Mouse (Mus musculus) retina, postnatal 7 days (tissue): Measurements from ENCODE around the gene Lcn12.

ENCODE experiments used
- DNase-seq: peaks from one replicate; pipeline ENCODE4 v3.0.0-alpha.2; 2012; ENCODE audit warnings: low read depth, low spot score

The Lcn12 gene

GRCm38 (mm10) chr2:25496462-25496861, 2.8 kb upstream of the Lcn12 start:
- DNase-seq: peak; percentile 36

- DNase-seq: no peak
These were observed 723 bp downstream of the Lcn12 start for GRCm38 (mm10) chr2:25492988-25493387.

- DNase-seq: no peak
These were observed 5.0 kb downstream of the Lcn12 start for GRCm38 (mm10) chr2:25488671-25489068.

- DNase-seq: no peak
These were observed 5.6 kb downstream of the Lcn12 start for GRCm38 (mm10) chr2:25487965-25488670.

GRCm38 (mm10) chr2:25484901-25485647, 8.6 kb downstream of the Lcn12 start:
- DNase-seq: peak; percentile 32

GRCm38 (mm10) chr2:25482969-25483368, 10.7 kb downstream of the Lcn12 start:
- DNase-seq: peak; percentile 37

- DNase-seq: no peak
These were observed 13.2 kb downstream of the Lcn12 start for GRCm38 (mm10) chr2:25480541-25480940.

- DNase-seq: no peak
These were observed 14.0 kb downstream of the Lcn12 start for GRCm38 (mm10) chr2:25479551-25480311.

GRCm38 (mm10) chr2:25477967-25478675, 15.6 kb downstream of the Lcn12 start:
- DNase-seq: no peak

GRCm38 (mm10) chr2:25477541-25477940, 16.2 kb downstream of the Lcn12 start:
- no peak for DNase-seq

GRCm38 (mm10) chr2:25472550-25472949, 21.2 kb downstream of the Lcn12 start:
- DNase-seq: no peak

- no peak for DNase-seq
These were observed 23.7 kb downstream of the Lcn12 start, which contains the start of gene Ptgds for GRCm38 (mm10) chr2:25469969-25470368. Gene Ptgds, minus strand, starts transcription at chr2:25470046.

GRCm38 (mm10) chr2:25468962-25469915, 24.5 kb downstream of the Lcn12 start:
- DNase-seq: no peak

- DNase-seq: peak; percentile 57
These were observed 26.0 kb downstream of the Lcn12 start for GRCm38 (mm10) chr2:25467606-25468303.

- DNase-seq: peak; percentile 50
These were observed 27.7 kb downstream of the Lcn12 start for GRCm38 (mm10) chr2:25465816-25466635.

- DNase-seq: no peak
These were observed 28.5 kb downstream of the Lcn12 start for GRCm38 (mm10) chr2:25465256-25465655.

- no peak for DNase-seq
These were observed 30.1 kb downstream of the Lcn12 start for GRCm38 (mm10) chr2:25463630-25464029.

- DNase-seq: no peak
These were observed 32.3 kb downstream of the Lcn12 start for GRCm38 (mm10) chr2:25461407-25461806.
